Mouse (Mus musculus) thymus, postnatal 36 days (tissue): ENCODE measurements at regions not wholly inside any gene's neighbourhood (a gene's known extent, or its start where the extent isn't known, plus 50 kb on each side); places are given as distances from the start of the nearest gene placed in this dataset.

Experiments
- DNase-seq, 2 experiments: peaks; one replicate each; pipeline ENCODE4 v3.0.0; 2022; ENCODE audit warnings: mixed read lengths in 2 of 2

GRCm38 (mm10) chr11:111844382-111845027, 778.5 kb downstream of the Kcnj2 start:
- no peak for DNase-seq

GRCm38 (mm10) chr11:111857288-111857687, 791.3 kb downstream of the Kcnj2 start:
- DNase-seq: no peak

GRCm38 (mm10) chr11:111858111-111858510, 792.1 kb downstream of the Kcnj2 start:
- DNase-seq: no peak

GRCm38 (mm10) chr11:111865143-111865542, 799.2 kb downstream of the Kcnj2 start:
- DNase-seq: no peak

- no peak for DNase-seq
Measured at GRCm38 (mm10) chr11:111875406-111875805, 809.4 kb downstream of the Kcnj2 start.

- DNase-seq: no peak
Measured at GRCm38 (mm10) chr11:111880146-111880545, 814.2 kb downstream of the Kcnj2 start.

- no peak for DNase-seq
Measured at GRCm38 (mm10) chr11:111890026-111890425, 824.1 kb downstream of the Kcnj2 start.

GRCm38 (mm10) chr11:111893861-111894260, 827.9 kb downstream of the Kcnj2 start:
- no peak for DNase-seq

GRCm38 (mm10) chr11:111895221-111896200, 829.5 kb downstream of the Kcnj2 start:
- DNase-seq: no peak

- no peak for DNase-seq
Measured at GRCm38 (mm10) chr11:111897001-111897400, 831.0 kb downstream of the Kcnj2 start.

GRCm38 (mm10) chr11:111904086-111904485, 838.1 kb downstream of the Kcnj2 start:
- no peak for DNase-seq

- DNase-seq: no peak
Measured at GRCm38 (mm10) chr11:111913891-111914290, 847.9 kb downstream of the Kcnj2 start.

GRCm38 (mm10) chr11:111926336-111926735, 855.7 kb upstream of the Sox9 start:
- no peak for DNase-seq

GRCm38 (mm10) chr11:111929366-111929765, 852.7 kb upstream of the Sox9 start:
- no peak for DNase-seq

- DNase-seq: no peak
Measured at GRCm38 (mm10) chr11:111932052-111932451, 850.0 kb upstream of the Sox9 start.

- no peak for DNase-seq
Measured at GRCm38 (mm10) chr11:111944282-111944681, 837.7 kb upstream of the Sox9 start.

GRCm38 (mm10) chr11:111945806-111946205, 836.2 kb upstream of the Sox9 start:
- no peak for DNase-seq

- no peak for DNase-seq
Measured at GRCm38 (mm10) chr11:111947671-111948070, 834.4 kb upstream of the Sox9 start.

GRCm38 (mm10) chr11:111953421-111953820, 828.6 kb upstream of the Sox9 start:
- DNase-seq: no peak

GRCm38 (mm10) chr11:111957721-111958287, 824.2 kb upstream of the Sox9 start:
- no peak for DNase-seq

- no peak for DNase-seq
Measured at GRCm38 (mm10) chr11:111961047-111961837, 820.8 kb upstream of the Sox9 start.

GRCm38 (mm10) chr11:111961846-111962245, 820.2 kb upstream of the Sox9 start:
- no peak for DNase-seq

- no peak for DNase-seq
Measured at GRCm38 (mm10) chr11:111964066-111964465, 818.0 kb upstream of the Sox9 start.
